Mouse (Mus musculus): Measurements from ENCODE around the gene Hdac7. TPM values are rescaled to one million over a fixed set of nuclear protein-coding genes. Genes with fewer than 3 reads are reported as not detected.
A peak's percentile ranks its signal among the peaks of the same experiment; 100 is the strongest.

Gene Hdac7
- total RNA-seq, 2 experiments from 2014 or later: 23.7 to 25.9 TPM

DNA sequence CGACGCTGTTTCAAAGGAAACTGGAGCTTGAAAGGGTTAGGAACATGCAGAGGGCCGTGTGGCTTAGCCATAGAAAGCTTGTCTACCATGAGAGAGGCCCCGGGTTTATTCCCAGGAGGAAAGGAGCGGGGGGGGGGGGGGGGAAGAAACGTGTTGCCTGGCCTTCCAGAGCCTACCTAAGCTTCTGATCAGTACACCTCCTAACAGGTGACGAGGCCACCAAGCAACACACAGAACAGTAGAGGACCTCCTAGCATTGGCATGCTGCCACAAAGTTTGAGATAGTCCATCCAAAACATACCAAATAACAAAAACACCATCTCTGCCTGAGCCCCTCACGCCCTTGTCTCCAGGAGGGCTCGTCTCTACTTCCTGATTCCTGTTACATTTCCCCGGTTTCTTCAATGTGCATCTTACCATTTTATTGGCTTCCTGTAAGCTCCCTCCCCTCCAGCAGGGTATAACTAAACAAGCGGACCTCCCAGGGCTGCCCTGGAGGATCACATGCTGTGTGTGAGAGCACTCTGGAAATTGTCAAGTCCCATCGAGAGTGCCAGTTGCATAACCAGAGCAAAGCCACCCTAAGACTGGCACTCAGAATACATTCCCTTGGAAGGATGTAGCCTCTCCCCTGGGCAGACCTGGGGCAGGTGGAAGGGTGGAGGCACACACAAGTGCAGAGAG is 21.6 kb downstream of the Hdac7 start:
- DNase-seq (ENCODE audit: low spot score in 2 of 2): no peak
- intact Hi-C loops (cut with DNase I): no loop called here

DNA sequence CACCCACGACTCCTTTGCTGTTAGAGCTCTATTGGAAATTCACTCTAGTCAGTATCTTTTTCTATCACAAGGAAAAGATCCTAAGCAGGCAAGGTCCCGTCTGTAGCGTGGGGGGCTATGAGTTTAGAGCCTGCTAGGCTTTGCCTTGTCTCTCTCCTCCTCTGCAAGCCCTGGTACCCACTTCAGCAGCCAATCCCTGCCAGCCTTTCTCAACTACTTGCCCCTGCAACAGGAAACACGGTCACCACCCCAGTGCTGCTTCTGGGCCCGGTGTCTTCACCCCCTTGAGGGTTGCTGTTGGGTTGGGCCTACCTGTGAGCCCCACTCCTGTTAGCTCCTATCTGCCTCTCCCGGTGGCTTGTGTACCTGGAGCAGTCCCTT is 22.3 kb downstream of the Hdac7 start:
- no peak for DNase-seq (ENCODE audit: low spot score in 2 of 2)
- intact Hi-C loops (cut with DNase I): no loop called here

DNA sequence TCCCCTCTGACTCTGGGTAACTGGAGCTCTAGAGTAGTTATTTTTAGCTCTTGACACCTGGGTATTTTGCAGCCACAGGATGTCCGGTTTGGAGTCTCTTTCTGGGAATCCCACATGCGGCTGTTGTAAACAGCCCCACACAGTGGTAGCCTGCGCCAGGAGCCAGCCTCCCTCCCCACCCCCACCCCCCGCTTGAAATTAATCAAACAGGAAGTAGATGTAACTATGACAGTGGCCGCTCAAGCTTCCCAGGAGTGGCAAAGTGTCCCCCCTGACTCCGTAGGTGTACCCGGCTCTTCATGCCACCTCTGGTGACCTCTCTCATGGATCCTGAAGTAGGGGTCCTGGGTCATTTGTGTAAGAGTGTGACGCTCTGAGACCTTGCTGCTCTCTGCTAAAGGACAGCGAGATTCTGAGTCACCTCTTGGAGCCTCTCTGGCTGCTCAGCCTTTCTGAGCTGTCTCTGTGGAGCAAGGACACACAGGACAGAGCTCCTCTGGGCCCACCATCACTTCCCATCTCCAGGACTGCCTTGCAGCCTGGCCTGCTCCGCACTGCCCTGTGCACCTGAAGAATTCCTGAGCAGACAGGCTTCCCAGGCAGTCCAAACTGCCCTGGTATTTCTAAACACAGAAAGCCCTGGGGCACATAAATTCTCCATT is 22.9 kb downstream of the Hdac7 start:
- no peak for DNase-seq (ENCODE audit: low spot score in 2 of 2)
- intact Hi-C loops (cut with DNase I): no loop called here

DNA sequence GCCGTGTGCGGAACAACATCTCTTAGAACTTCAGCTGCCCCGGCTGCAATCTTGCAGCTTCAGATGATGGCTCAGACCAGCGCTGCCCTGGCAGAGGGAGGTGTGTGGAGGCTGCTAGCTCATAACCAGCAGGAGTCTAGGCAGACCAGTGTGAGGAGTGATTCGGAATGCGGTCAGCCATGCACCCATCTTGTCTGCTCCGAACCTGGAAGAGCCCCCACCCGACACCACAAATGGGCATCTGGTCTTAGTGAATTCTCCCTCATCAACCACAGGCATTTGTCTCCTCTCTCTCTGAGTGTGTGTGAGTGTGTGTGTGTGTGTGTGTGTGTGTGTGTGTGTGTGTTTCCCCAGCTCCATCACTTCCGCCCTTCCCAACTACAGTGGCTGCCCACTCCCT is 24.4 kb downstream of the Hdac7 start:
- intact Hi-C loops (cut with DNase I): no loop called here
- no peak for DNase-seq (ENCODE audit: low spot score in 2 of 2)

DNA sequence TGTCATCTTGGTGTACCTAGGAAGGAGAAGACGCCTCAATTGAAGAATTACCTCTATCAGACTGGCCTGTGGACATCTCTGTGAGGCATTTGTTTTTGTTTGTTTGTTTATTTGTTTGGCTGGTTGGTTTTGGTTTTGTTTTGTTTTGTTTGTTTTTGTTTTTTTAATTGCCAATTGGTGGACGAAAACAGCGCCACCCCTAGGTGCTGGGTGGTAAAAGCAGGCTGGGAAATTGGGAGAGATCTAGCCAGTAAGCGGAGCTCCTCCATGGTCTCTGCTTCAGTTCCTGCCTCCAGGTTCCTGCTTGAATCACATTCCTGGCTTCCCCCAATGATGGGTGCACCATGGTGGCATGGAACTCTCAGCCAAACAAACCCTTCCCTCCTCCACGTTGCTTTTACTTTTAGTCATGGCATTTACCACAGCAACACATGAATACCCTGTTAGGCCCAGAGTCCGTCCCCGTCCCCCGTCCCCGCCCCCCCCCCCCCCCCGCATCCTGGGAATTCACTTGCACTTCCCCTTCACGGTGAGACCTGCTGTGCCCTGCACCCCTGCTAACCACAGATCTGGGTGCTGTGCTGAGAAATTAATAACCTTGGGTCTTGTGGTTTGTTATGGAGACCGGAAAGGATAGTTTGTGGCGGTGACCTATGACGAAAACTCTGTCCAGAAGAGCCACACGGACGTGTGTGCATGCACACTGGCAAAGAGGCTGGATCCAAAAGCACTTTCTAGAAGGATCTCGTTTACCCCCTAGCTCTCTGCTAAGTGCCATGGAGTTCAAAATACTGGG is 27.9 kb downstream of the Hdac7 start:
- intact Hi-C loops (cut with DNase I): no loop called here
- DNase-seq (ENCODE audit: low spot score in 2 of 2): no peak

DNA sequence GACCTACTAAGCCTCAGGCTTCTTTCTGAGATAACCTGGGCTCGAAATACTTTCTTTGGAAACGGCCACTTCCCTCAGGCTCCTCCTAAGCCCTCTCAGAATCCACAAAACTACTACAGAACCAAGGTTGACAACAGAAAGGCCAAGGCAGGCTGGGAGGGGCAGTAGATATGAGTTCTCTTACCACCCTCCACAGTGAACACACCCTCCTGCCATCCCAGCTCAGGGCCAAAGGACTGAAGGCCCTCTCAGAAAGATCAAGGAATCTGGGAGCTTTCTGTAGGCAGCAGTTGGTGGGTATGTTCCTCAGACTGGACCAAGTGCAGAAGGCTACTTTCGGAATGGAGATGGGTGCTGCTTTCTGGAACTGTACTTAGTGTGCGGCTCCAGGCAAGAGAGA is 29.0 kb downstream of the Hdac7 start:
- DNase-seq (ENCODE audit: low spot score in 2 of 2): no peak
- intact Hi-C loops (cut with DNase I): no loop called here

DNA sequence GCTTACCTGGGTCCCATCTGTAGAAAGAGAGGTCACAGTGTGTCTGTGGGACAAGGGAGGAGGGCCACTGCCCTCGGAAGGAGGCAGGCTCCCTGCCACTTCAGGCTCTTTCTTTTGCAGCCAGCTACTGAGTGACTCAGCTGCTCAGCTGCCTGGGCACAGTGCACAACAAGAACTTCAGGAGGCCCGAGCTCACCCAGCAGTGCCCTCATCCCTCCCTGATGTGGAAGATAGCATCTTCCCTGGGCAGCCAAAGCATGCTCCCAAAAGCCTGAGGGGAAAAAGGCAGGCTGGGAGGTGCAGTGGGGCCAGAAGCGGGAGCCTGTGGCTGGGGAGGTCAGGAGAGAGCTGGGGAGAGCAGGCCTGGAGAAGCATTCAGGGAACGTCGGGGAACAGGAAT is 29.6 kb downstream of the Hdac7 start:
- intact Hi-C loops (cut with DNase I): no loop called here
- DNase-seq (ENCODE audit: low spot score in 2 of 2): no peak

DNA sequence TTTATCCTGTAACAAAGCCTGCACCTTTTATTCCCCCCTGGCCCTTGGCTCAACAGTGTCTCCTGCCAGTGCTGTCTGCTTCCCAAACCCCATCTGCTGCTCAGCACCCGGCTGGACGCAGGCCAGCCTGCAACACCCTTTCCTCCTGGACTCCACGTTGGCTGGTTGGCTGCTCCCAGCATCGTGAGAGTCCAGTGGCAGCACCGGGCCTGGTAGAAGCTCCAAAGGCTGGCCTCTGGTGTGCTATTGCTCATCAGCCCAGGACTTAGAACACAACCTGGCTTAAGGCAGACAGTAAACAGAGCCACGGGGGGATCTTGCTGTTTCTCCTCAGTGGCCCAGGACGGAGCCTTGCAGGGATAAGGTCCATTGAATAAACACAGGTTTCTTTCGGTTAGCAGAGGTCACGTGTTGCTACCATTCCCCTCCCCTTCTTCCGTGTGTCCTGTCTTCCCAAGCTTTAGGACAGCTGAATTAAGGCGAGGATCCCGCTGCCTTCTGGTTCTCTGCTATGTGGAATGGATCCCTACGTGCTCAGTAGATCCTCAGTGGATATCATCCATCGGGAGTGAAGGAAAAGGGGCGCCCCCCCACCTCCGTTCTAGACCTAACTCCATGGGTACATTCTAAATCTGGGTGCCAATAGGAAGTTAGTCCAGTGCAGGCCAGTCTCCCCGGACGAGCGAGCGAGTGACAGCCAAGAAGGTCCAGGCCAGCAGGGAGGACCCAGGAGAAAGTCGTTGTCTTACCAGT is 30.7 kb downstream of the Hdac7 start:
- intact Hi-C loops (cut with DNase I): no loop called here
- no peak for DNase-seq (ENCODE audit: low spot score in 2 of 2)

DNA sequence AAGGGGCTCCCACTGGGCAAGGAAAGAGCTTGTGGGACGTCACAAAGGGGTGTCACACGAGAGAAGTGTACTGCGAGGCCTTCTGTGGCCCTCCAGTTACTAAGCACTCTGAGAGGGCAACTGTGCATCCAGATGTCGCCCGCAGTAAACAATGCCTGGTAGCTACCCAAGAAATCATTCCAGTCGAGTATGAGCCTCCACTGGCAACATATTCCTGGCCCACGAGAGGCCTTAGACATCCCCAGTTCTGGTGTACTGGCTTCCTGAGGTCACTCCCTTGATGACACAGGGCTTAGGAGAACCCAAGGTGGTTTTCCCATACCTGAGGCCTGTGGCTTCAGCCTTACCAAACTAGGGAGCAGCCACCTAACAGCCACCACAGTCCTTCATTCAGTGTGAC is 31.4 kb downstream of the Hdac7 start:
- no peak for DNase-seq (ENCODE audit: low spot score in 2 of 2)
- intact Hi-C loops (cut with DNase I): no loop called here

DNA sequence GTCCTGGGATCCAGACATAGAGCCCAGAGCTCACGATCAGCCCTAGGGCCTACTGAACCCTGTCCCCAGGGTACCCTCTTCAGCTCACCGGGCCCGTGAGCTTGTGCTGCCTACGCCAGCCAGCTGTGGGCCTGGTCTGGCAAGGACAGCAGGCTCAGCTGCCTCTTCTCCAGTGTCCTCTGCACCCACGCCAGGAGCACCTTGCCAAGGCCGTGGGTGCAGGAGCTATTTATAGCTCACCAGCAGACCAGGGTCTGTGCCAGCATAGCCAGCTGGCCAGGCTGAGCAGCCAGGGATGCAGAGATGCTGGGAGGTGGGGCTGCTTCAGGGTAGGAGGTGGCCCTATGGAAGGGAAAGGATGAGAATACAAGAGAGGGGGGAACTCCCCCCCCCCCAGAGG is 32.2 kb downstream of the Hdac7 start:
- intact Hi-C loops (cut with DNase I): no loop called here
- DNase-seq (ENCODE audit: low spot score in 2 of 2): peak; percentile 79 to 92

DNA sequence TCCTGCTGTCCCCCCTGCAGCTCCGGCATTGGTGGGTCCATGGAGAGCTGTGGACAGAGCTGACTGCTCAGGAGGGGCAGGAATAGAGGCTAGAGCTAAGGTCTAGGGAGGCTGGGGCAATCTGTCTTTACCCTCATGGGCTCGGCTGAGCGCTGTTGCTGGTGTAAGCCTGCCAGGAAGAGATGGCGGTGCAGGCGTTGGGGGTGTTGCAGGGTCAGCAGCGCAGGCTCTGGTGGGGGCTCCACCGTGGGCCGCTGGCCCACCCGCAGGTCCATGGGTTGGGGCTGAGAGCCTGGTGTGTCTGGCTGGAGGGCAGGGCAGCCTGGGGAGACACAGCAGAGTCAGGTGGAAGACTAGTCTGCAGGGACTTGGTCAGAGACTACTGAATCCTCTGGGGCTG is 33.0 kb downstream of the Hdac7 start:
- intact Hi-C loops (cut with DNase I): no loop called here
- DNase-seq (ENCODE audit: low spot score in 2 of 2): no peak

DNA sequence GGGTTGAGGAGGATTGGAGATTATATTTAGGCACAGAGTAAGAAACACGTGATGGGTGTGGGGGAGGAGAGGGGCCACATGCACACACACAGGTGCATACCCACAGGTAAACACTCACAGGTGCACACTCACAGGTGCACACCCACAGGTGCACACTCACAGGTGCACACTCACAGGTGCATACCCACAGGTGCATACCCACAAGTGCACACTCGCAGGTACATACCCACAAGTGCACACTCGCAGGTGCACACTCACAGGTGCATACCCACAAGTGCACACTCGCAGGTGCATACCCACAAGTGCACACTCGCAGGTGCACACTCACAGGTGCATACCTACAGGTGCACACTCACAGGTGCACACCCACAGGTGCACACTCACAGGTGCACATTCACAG is 33.9 kb downstream of the Hdac7 start:
- DNase-seq (ENCODE audit: low spot score in 2 of 2): no peak
- intact Hi-C loops (cut with DNase I): no loop called here

DNA sequence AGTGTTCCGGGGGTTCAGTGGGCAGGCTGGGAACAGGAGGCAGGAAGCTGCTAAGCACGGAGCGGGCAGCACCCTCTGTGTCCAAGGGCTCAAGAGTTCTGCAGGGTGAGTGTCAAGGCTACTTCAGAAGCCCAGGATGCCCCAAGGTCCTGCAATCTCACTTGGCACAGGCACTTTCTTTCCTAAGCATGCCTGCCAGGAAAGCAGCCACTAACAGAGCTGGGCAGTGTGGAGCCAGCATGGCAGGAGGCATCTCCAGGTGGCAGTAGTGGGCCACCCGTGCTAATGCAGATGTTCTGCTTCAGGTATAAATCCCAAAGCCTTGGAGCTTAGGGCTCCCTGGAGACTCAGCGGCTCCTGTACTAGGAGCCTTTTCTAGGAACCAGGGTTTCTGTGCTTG is 34.4 kb downstream of the Hdac7 start:
- intact Hi-C loops (cut with DNase I): no loop called here
- peak in 1 of 2 experiments; percentile 44 for DNase-seq (ENCODE audit: low spot score in 2 of 2)

DNA sequence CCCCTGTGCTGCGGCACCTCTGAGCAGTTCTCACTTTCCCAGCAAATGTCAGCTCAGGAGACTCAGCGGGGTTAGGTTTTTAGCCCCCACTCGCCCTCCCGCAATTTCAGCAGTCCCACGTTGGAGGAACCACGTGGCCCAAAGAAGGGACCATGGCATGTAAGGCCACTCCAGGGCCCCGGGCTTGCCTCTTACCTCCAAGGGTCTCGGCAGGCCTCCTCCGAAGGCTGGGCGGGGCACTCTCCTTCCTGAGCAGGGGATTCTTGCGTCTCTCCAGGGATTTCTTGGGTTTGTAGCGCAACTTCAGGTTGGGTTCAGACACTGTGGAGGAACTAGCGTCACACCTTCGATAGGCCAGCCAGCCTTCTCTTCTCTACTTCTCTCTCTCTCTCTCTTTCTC is 35.1 kb downstream of the Hdac7 start:
- intact Hi-C loops (cut with DNase I): no loop called here
- DNase-seq (ENCODE audit: low spot score in 2 of 2): no peak

DNA sequence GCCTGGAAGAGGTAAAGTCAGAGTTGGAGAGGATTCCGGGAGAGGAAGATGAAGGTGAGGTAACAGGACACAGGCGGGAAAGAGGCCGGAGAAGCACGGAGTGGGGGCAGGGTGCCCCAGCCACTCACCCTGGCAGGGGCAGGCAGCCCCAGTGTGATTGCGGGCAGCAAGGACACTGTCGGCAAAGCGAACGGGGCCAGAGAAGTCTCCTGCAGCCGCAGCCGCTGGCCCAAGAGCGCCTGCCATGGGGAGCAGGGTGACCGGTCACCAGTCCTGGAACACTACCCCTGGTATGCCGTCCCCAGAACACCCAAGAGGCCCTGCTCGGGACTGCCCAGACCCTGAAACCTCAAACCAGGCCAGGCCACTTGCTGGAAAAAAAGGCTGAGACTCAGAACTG is 35.8 kb downstream of the Hdac7 start:
- intact Hi-C loops (cut with DNase I): no loop called here
- DNase-seq (ENCODE audit: low spot score in 2 of 2): no peak

DNA sequence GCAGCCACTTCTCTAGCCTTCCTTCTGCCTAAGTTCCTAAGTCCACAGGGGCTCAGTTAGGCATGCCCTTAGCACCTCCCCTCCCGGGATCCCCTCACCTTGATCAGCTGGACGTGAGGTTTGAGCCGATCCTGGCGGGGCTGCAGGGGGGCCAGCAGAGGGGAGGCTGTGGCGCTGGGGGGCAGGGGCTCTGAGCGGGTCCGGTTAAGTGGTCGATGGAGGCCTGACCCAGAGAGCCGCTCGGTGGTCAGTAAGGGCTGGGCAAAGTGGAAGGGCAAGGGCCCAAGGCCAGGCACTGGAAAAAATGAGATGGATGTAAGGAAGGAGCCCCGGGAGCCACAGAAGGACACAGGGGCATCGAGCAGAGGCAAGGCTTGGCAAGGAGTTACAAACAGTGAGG is 36.4 kb downstream of the Hdac7 start:
- intact Hi-C loops (cut with DNase I): no loop called here
- no peak for DNase-seq (ENCODE audit: low spot score in 2 of 2)

DNA sequence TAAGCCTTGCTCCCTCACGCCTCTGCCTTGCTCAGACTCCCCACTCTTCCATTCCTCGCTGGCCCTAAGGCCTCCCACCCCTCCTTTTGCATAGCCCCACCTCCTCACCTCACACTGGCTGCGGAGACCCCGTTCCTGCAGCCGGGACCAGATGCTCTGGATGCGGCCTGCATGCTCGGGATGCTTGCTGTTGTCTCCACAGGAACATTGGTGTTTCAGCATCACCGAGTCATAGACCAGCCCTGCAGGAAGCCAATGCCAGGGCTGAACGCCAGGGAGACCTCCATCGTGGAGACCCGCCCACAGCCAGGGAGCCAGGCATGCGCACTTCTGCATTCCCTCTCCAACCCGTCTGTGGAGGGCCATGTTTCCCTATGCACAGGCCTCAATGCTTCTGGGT is 41.7 kb downstream of the Hdac7 start:
- no peak for DNase-seq (ENCODE audit: low spot score in 2 of 2)
- intact Hi-C loops (cut with DNase I): no loop called here

DNA sequence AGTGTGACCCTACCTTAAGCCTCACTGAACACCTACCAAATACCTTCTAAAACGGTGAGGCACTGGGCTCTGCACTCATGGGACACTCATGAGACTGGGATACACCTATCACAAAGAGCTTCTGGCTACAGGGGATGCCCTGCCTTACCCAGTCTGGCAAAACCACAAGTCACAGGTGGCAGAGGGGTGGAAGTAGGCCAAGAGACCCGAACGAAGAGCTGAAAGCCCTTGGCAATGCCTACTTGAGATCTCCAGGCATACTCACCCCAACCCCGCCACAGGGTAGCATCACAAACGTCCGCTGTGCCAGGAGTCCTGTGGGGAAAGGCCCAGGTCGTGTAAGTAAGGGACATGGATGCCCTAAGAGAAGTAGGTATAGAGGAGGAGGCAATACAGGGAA is 42.5 kb downstream of the Hdac7 start:
- intact Hi-C loops (cut with DNase I): no loop called here
- no peak for DNase-seq (ENCODE audit: low spot score in 2 of 2)

DNA sequence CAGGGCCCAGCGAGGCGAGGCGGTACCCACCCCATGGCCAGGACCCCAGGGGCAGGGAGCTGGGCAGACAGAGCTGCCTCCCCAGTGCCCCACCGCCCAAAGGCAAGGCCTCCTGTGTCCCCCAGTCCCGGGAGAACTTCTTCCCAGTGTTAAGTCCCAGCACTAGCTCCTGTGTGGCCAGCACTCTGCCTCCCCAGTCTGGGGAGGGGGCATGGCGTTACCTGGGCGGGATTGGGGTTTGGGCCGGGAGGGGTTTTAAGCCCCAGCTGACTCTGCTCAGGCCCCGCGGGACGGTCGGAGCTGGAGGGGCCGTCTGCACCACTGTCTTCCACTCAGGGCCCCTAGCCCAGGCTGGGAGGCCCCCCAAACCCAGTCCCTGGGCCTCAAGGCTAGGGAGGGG is 43.4 kb downstream of the Hdac7 start:
- intact Hi-C loops (cut with DNase I): no loop called here

DNA sequence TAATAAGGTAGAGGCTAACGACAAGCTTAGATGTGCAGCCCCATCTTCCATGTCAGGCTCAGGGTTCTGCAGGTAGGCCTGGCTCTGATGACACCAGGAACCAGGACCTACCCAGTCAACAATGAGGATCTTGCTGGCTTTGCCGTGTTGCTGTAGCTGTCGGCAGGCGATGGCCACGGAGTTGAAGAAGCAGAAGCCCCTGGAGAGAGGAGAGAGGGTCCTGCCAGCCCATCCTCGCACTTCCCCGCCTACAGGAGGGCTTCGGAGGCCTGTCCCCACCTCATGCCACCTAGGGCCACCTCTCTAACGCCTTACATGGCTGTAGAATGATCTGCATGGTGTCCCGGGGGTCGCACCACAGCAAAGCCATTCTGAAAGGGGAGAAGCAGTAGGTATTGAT is 44.9 kb downstream of the Hdac7 start:
- intact Hi-C loops (cut with DNase I): no loop called here
- no peak for DNase-seq (ENCODE audit: low spot score in 2 of 2)

More for the DNA sequence above, 43.4 kb downstream of the Hdac7 start:
- DNase-seq (ENCODE audit: low spot score in 2 of 2): no peak
